ENCODE assay signal across 10 mouse cellular contexts in the genomic region with DNA sequence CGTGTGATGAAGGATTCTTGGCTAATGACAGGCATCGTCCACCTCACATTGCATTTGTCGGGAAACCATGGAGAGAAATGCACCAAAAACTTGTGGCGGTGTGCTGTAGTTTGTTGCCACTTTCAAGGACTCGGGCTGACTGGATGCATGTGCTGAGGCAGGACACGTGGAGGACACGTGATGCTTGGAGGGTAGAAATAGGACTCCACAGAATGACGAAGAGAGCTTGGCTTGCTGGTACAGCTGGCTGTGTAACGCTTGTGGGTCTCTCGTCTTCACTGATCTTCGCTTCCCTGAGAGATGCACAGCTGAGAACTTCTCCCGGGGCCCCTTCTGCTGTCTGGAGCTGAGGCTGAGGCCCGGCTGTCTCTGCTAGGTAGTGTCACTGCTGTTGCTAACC. TPM values are rescaled to one million over a fixed set of nuclear protein-coding genes. Genes with fewer than 3 reads are reported as not detected.
DNase-seq lines count a peak whose midpoint lies in the region; ATAC-seq lines count a peak whose summit lies in the region.
"Had no signal": no experiment of that assay in that cellular context is flagged by ENCODE, and none has a peak within 500 bp of the region (broad histone marks: within the 10 kb centered on the region; RNA-seq: fewer than 3 reads in every experiment).

No protein-coding gene starts in this region.

- WGBS in neural tube, embryonic 13.5 days: 79% methylated on average over 13 of the region's 13 CpGs

- H3K4me2 ChIP-seq in neural tube, embryonic 13.5 days: no peak overlapping the region
- H3K4me2 ChIP-seq: limb, embryonic 15.5 days had no signal

- 0 out of 2 replicates have a peak overlapping the region, but pooled peaks have one; percentile 26 for H3K9ac ChIP-seq in neural tube, embryonic 13.5 days
- H3K9ac ChIP-seq: limb, embryonic 15.5 days had no signal

- H3K36me3 ChIP-seq in neural tube, embryonic 13.5 days: peaks cover 39% of the 10 kb centered on the region

- ATAC-seq in neural tube, embryonic 13.5 days (ENCODE audit: low read depth): no peak

- peak overlapping the region; percentile 62 for H3K27ac ChIP-seq in neural tube, embryonic 13.5 days (replicated peaks)
- H3K27ac ChIP-seq: limb, embryonic 15.5 days; macrophage had no signal

- DNase-seq in heart, adult 11 months: peak; percentile 94
- DNase-seq in heart, adult 18-20 months: no peak
- DNase-seq in neural tube, embryonic 10.5 days (ENCODE audit: extremely low spot score, low spot score): no peak
- peak; percentile 64 to 90 for DNase-seq in left cerebral cortex, postnatal 25 days (ENCODE audit: low spot score in 2 of 2)
- peak; percentile 67 for DNase-seq in telencephalon, adult 2 months (ENCODE audit: low read depth, low spot score)
- no peak for DNase-seq in embryo, embryonic 10 days (ENCODE audit: low spot score)
- DNase-seq in testis, postnatal 10 days (ENCODE audit: low spot score): no peak

- intact Hi-C loops in left cerebral cortex, postnatal 25 days (cut with DNase I): loop anchor here (2.0 to 5.0 kb wide), 3 partner anchors 22 to 881 kb away; no protein-coding TSS in a partner anchor

- H3K4me3 ChIP-seq in neural tube, embryonic 13.5 days: no peak overlapping the region
- H3K4me3 ChIP-seq: limb, embryonic 15.5 days had no signal

- H3K9me3 ChIP-seq in neural tube, embryonic 13.5 days: no peaks in the 10 kb centered on the region
- H3K9me3 ChIP-seq: limb, embryonic 15.5 days had no signal

- H3K4me1 ChIP-seq in neural tube, embryonic 13.5 days (replicated peaks): peaks cover 68% of the 10 kb centered on the region

- no peaks in the 10 kb centered on the region for H3K27me3 ChIP-seq in neural tube, embryonic 13.5 days
- H3K27me3 ChIP-seq: limb, embryonic 15.5 days had no signal

RNA-seq across cellular contexts. Expression of a gene that starts 47.9 kb away (rescaled TPM):
- 10 to 100 TPM; 34.5 to 51.1 TPM for total RNA-seq in heart, adult 18-20 months (2021)
- 41.4 and 49.6 TPM in 2 replicates for polyA plus RNA-seq in neural tube, embryonic 13.5 days (2015; fragmentation: Nextera tagmentation; extraction: Ambion mirVana)
- total RNA-seq in left cerebral cortex, postnatal 25 days (2021): 10 to 100 TPM; 62.3 to 66.1 TPM
- polyA plus RNA-seq: macrophage had no signal

Comparison
In these comparisons a context has a peak if more than half of its experiments do, and no peak if none do; other contexts are left out.
1. DNase-seq: peak in heart, adult 11 months (single experiment), left cerebral cortex, postnatal 25 days (2 of 2) and telencephalon, adult 2 months (single experiment); none in heart, adult 18-20 months (0 of 2), neural tube, embryonic 10.5 days (single experiment), embryo, embryonic 10 days (single experiment) and testis, postnatal 10 days (single experiment).